Mouse (Mus musculus): ENCODE measurements around the gene Dnah11.

DNA sequence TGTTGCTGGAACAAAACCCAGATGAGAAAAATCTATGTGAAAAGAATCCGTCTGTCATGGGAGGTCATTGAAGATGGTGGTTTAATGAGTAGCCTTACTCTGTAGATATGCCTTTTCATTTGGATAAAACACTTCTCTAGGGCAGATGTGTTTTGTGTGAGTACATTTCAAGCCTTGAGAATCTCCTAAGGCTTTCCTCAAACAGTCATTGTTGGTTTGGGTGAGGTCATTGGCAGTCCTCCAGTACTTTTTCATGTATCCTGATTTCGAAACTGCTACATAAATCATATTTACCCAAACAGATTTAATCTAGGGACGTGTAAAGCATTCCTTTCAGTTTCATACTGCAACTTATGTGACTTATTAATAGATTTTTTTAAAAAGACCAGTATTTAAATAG is 370.5 kb downstream of the Dnah11 start:
- TF ChIP-seq CTCF (IDR thresholded peaks at IDR 0.05; ENCODE audit: control insufficient read depth, insufficient read depth, low read length), result no peak
- no peak for TF ChIP-seq POLR2A (IDR thresholded peaks at IDR 0.05; ENCODE audit: borderline replicate concordance, control insufficient read depth, low read depth, low read length)
